In genomic region chr15:89076156-89076731, GRCm38 (mm10) we compare ENCODE assay signal across 8 mouse cellular contexts. TPM values are rescaled to one million over a fixed set of nuclear protein-coding genes. Genes with fewer than 3 reads are reported as not detected.
DNase-seq lines count a peak whose midpoint lies in the region; ATAC-seq and TF ChIP-seq lines count a peak whose summit lies in the region.

No protein-coding gene starts in this region.

- peak; percentile 54 for DNase-seq in layer of hippocampus, adult 11-12 months (ENCODE audit: low spot score)
- DNase-seq in layer of hippocampus, postnatal 25 days (ENCODE audit: extremely low spot score in 1 of 2, low spot score in 1 of 2): no peak
- peak; percentile 79 for DNase-seq in cerebellum, adult 8-10 months
- peak; percentile 48 for DNase-seq in gastrocnemius, adult 18-20 months (ENCODE audit: low spot score)
- DNase-seq in liver, adult 2 months (ENCODE audit: extremely low read depth, low read depth, low spot score): peak; percentile 64
- DNase-seq in midbrain, postnatal 0 days (ENCODE audit: low spot score): peak; percentile 48

- no peak for TF ChIP-seq POLR2A in liver, adult 2 months (IDR thresholded peaks at IDR 0.05; ENCODE audit: extremely low read depth, insufficient read depth, low read length)
- no peak for TF ChIP-seq POLR2A in testis, adult 2 months (IDR thresholded peaks at IDR 0.05; ENCODE audit: control insufficient read depth, low read depth, low read length)

- peaks cover 28% of the 10 kb centered on the region for H3K4me1 ChIP-seq in hindbrain, embryonic 16.5 days (ENCODE audit: control insufficient read depth, insufficient read depth, low read depth, low read length)
- peaks cover 15% of the 10 kb centered on the region for H3K4me1 ChIP-seq in liver, adult 2 months (ENCODE audit: control insufficient read depth, insufficient read depth, low read length)
- H3K4me1 ChIP-seq in midbrain, postnatal 0 days (ENCODE audit: insufficient read depth, low read length): peaks cover 16% of the 10 kb centered on the region
- H3K4me1 ChIP-seq in testis, adult 2 months (ENCODE audit: control insufficient read depth, insufficient read depth, low read length): peaks cover 13% of the 10 kb centered on the region

- H3K4me3 ChIP-seq in hindbrain, embryonic 16.5 days (ENCODE audit: low read length): peak overlapping the region; percentile 89
- H3K4me3 ChIP-seq in liver, adult 2 months (ENCODE audit: insufficient read depth, low read depth, low read length): peak overlapping the region; percentile 96
- H3K4me3 ChIP-seq in midbrain, postnatal 0 days (ENCODE audit: low read depth, low read length): peak overlapping the region; percentile 81
- peak overlapping the region; percentile 98 for H3K4me3 ChIP-seq in testis, adult 2 months (ENCODE audit: control insufficient read depth, low read depth, low read length)

- H3K9ac ChIP-seq in hindbrain, embryonic 16.5 days (ENCODE audit: low read depth, low read length): peak overlapping the region; percentile 96
- H3K9ac ChIP-seq in liver, adult 2 months (ENCODE audit: low read depth, low read length): peak overlapping the region; percentile 96
- H3K9ac ChIP-seq in midbrain, postnatal 0 days (replicated peaks; ENCODE audit: low read length, poor library complexity, severe bottlenecking): peak overlapping the region; percentile 79

- no peak for TF ChIP-seq CTCF in liver, adult 2 months (IDR thresholded peaks at IDR 0.05; ENCODE audit: low read depth, low read length)
- no peak for TF ChIP-seq CTCF in midbrain, postnatal 0 days (IDR thresholded peaks at IDR 0.05)
- TF ChIP-seq CTCF in testis, adult 2 months (IDR thresholded peaks at IDR 0.05; ENCODE audit: control insufficient read depth, insufficient read depth, insufficient replicate concordance, low read depth, low read length): no peak

- peak overlapping the region; percentile 65 for H3K4me2 ChIP-seq in hindbrain, embryonic 16.5 days (ENCODE audit: low read length)
- H3K4me2 ChIP-seq in midbrain, postnatal 0 days (ENCODE audit: low read depth, low read length, poor library complexity, severe bottlenecking): peak overlapping the region; percentile 71

- H3K9me3 ChIP-seq in hindbrain, embryonic 16.5 days (ENCODE audit: control insufficient read depth, low read length): no peaks in the 10 kb centered on the region
- no peaks in the 10 kb centered on the region for H3K9me3 ChIP-seq in midbrain, postnatal 0 days (ENCODE audit: low read length)

- peak; percentile 68; the same call in 1 of the 2 replicates for ATAC-seq in hindbrain, embryonic 16.5 days
- ATAC-seq in midbrain, postnatal 0 days (ENCODE audit: low FRiP score): peak; percentile 59

- H3K36me3 ChIP-seq in hindbrain, embryonic 16.5 days (ENCODE audit: control insufficient read depth, insufficient read depth, low read length): no peaks in the 10 kb centered on the region
- H3K36me3 ChIP-seq in liver, adult 2 months (ENCODE audit: control insufficient read depth, insufficient read depth, low read length): 0 out of 2 replicates have a peak, but pooled peaks cover 2% of the 10 kb centered on the region
- 0 out of 2 replicates have a peak, but pooled peaks cover 3% of the 10 kb centered on the region for H3K36me3 ChIP-seq in midbrain, postnatal 0 days (ENCODE audit: insufficient read depth, low read length)
- no peaks in the 10 kb centered on the region for H3K36me3 ChIP-seq in testis, adult 2 months (ENCODE audit: control insufficient read depth, insufficient read depth, low read length)

- peaks cover 21% of the 10 kb centered on the region; the same call in 1 of the 2 replicates for H3K79me2 ChIP-seq in liver, adult 2 months (ENCODE audit: control insufficient read depth, insufficient read depth, low read length)

- H3K27ac ChIP-seq in hindbrain, embryonic 16.5 days (ENCODE audit: low read depth, low read length): peak overlapping the region; percentile 90
- peak overlapping the region; percentile 97 for H3K27ac ChIP-seq in liver, adult 2 months (replicated peaks; ENCODE audit: insufficient read depth, low read depth, low read length)
- H3K27ac ChIP-seq in midbrain, postnatal 0 days (ENCODE audit: low read depth, low read length): peak overlapping the region; percentile 82
- H3K27ac ChIP-seq in testis, adult 2 months (ENCODE audit: control insufficient read depth, insufficient read depth, low read depth, low read length): peak overlapping the region; percentile 73

- H3K27me3 ChIP-seq in hindbrain, embryonic 16.5 days (replicated peaks; ENCODE audit: control insufficient read depth, insufficient read depth, low read length): no peaks in the 10 kb centered on the region
- no peaks in the 10 kb centered on the region for H3K27me3 ChIP-seq in liver, adult 2 months (ENCODE audit: control insufficient read depth, insufficient read depth, low read length)
- H3K27me3 ChIP-seq in midbrain, postnatal 0 days (ENCODE audit: insufficient read depth, low read length): no peaks in the 10 kb centered on the region
- no peaks in the 10 kb centered on the region for H3K27me3 ChIP-seq in testis, adult 2 months (ENCODE audit: control insufficient read depth, insufficient read depth, low read length)

- under 1% methylated on average over 27 of the region's 39 CpGs for WGBS in hindbrain, embryonic 16.5 days
- under 1% methylated on average over 36 of the region's 39 CpGs for WGBS in liver, adult 2 months
- WGBS in midbrain, postnatal 0 days: under 1% methylated on average over 34 of the region's 39 CpGs

RNA-seq across cellular contexts. Expression of gene Trabd, which starts 1.3 kb away (rescaled TPM):
- 10 to 100 TPM; 20.5 to 21.2 TPM for total RNA-seq in layer of hippocampus, postnatal 25 days (2021)
- total RNA-seq in gastrocnemius, adult 18-20 months (2021): 10 to 100 TPM; 31.6 to 36.1 TPM
- 39.2 and 39.5 TPM in 2 replicates for polyA plus RNA-seq in hindbrain, embryonic 16.5 days (2015; fragmentation: Nextera tagmentation; extraction: Ambion mirVana)
- total RNA-seq in liver, adult 2 months (2014; rRNA removed): 64.0 and 64.4 TPM in 2 replicates
- 65.5 and 81.6 TPM in 2 replicates for polyA plus RNA-seq in liver, adult 2 months (2012; rRNA removed)
- total RNA-seq in midbrain, postnatal 0 days (2014; rRNA removed): 32.9 and 48.6 TPM in 2 replicates
- polyA plus RNA-seq in midbrain, postnatal 0 days (2015; fragmentation: Nextera tagmentation; extraction: Ambion mirVana): 21.6 and 23.6 TPM in 2 replicates
- 17.3 and 19.7 TPM in 2 replicates for polyA plus RNA-seq in testis, adult 2 months (2012; rRNA removed)

RNA-seq across cellular contexts. Expression of gene Selenoo, which starts 12.6 kb away (rescaled TPM):
- total RNA-seq in layer of hippocampus, postnatal 25 days (2021): 10 to 100 TPM; 19.7 to 22.5 TPM
- total RNA-seq in gastrocnemius, adult 18-20 months (2021): 10 to 100 TPM; 14.7 to 15.5 TPM
- polyA plus RNA-seq in hindbrain, embryonic 16.5 days (2015; fragmentation: Nextera tagmentation; extraction: Ambion mirVana): 16.4 and 17.9 TPM in 2 replicates
- total RNA-seq in liver, adult 2 months (2014; rRNA removed): 91.0 and 101 TPM in 2 replicates
- 105 and 122 TPM in 2 replicates for polyA plus RNA-seq in liver, adult 2 months (2012; rRNA removed)
- 42.3 and 50.0 TPM in 2 replicates for total RNA-seq in midbrain, postnatal 0 days (2014; rRNA removed)
- 19.0 and 19.4 TPM in 2 replicates for polyA plus RNA-seq in midbrain, postnatal 0 days (2015; fragmentation: Nextera tagmentation; extraction: Ambion mirVana)
- 10.5 and 10.7 TPM in 2 replicates for polyA plus RNA-seq in testis, adult 2 months (2012; rRNA removed)

RNA-seq across cellular contexts. Expression of gene Panx2, which starts 16.7 kb away (rescaled TPM):
- total RNA-seq in layer of hippocampus, postnatal 25 days (2021): 100 to 1,000 TPM; 161 to 170 TPM
- total RNA-seq in gastrocnemius, adult 18-20 months (2021): not detected
- polyA plus RNA-seq in hindbrain, embryonic 16.5 days (2015; fragmentation: Nextera tagmentation; extraction: Ambion mirVana): 9.5 and 11.9 TPM in 2 replicates
- not detected in 2 replicates for total RNA-seq in liver, adult 2 months (2014; rRNA removed)
- polyA plus RNA-seq in liver, adult 2 months (2012; rRNA removed): not detected in 2 replicates
- total RNA-seq in midbrain, postnatal 0 days (2014; rRNA removed): 14.4 and 16.4 TPM in 2 replicates
- 9.3 and 13.3 TPM in 2 replicates for polyA plus RNA-seq in midbrain, postnatal 0 days (2015; fragmentation: Nextera tagmentation; extraction: Ambion mirVana)
- polyA plus RNA-seq in testis, adult 2 months (2012; rRNA removed): 2.6 and 3.6 TPM in 2 replicates

RNA-seq across cellular contexts. Expression of gene Tubgcp6, which starts 46.7 kb away (rescaled TPM):
- 10 to 100 TPM; 29.0 to 29.9 TPM for total RNA-seq in layer of hippocampus, postnatal 25 days (2021)
- total RNA-seq in gastrocnemius, adult 18-20 months (2021): 1 to 10 TPM; 6.9 to 8.4 TPM
- polyA plus RNA-seq in hindbrain, embryonic 16.5 days (2015; fragmentation: Nextera tagmentation; extraction: Ambion mirVana): 15.2 and 16.4 TPM in 2 replicates
- 6.5 and 7.5 TPM in 2 replicates for total RNA-seq in liver, adult 2 months (2014; rRNA removed)
- polyA plus RNA-seq in liver, adult 2 months (2012; rRNA removed): 9.1 and 13.2 TPM in 2 replicates
- 46.1 and 68.0 TPM in 2 replicates for total RNA-seq in midbrain, postnatal 0 days (2014; rRNA removed)
- 10.8 and 11.0 TPM in 2 replicates for polyA plus RNA-seq in midbrain, postnatal 0 days (2015; fragmentation: Nextera tagmentation; extraction: Ambion mirVana)
- polyA plus RNA-seq in testis, adult 2 months (2012; rRNA removed): 9.9 and 10.5 TPM in 2 replicates

RNA-seq across cellular contexts. Expression of gene Hdac10, which starts 52.3 kb away (rescaled TPM):
- 10 to 100 TPM; 12.5 to 16.5 TPM for total RNA-seq in layer of hippocampus, postnatal 25 days (2021)
- total RNA-seq in gastrocnemius, adult 18-20 months (2021): 1 to 10 TPM; 5.7 to 5.9 TPM
- polyA plus RNA-seq in hindbrain, embryonic 16.5 days (2015; fragmentation: Nextera tagmentation; extraction: Ambion mirVana): 27.3 and 29.2 TPM in 2 replicates
- 10.0 and 10.5 TPM in 2 replicates for total RNA-seq in liver, adult 2 months (2014; rRNA removed)
- polyA plus RNA-seq in liver, adult 2 months (2012; rRNA removed): 16.8 and 22.0 TPM in 2 replicates
- total RNA-seq in midbrain, postnatal 0 days (2014; rRNA removed): 24.4 and 26.4 TPM in 2 replicates
- 24.5 and 25.6 TPM in 2 replicates for polyA plus RNA-seq in midbrain, postnatal 0 days (2015; fragmentation: Nextera tagmentation; extraction: Ambion mirVana)
- 4.0 and 4.5 TPM in 2 replicates for polyA plus RNA-seq in testis, adult 2 months (2012; rRNA removed)

Comparison
In these comparisons a context has a peak if more than half of its experiments do, and no peak if none do; other contexts are left out.
1. DNase-seq: peak in layer of hippocampus, adult 11-12 months (single experiment), cerebellum, adult 8-10 months (single experiment), gastrocnemius, adult 18-20 months (single experiment), liver, adult 2 months (single experiment) and midbrain, postnatal 0 days (single experiment); none in layer of hippocampus, postnatal 25 days (0 of 2).
2. RNA of gene Panx2, which starts 16.7 kb away (total RNA-seq): 161 to 170 TPM in layer of hippocampus, postnatal 25 days and 14.4 to 16.4 TPM in midbrain, postnatal 0 days; not detected in gastrocnemius, adult 18-20 months and not detected in liver, adult 2 months; every median in the first group is over 10 times any median in the second.
3. Peak in every context shown above with its lines, with median percentiles within 50 percentile points of each other: H3K27ac ChIP-seq, H3K4me3 ChIP-seq and H3K9ac ChIP-seq.